Mouse (Mus musculus): Measurements from ENCODE around the gene Gbf1. TPM values are rescaled to one million over a fixed set of nuclear protein-coding genes. Genes with fewer than 3 reads are reported as not detected.

Gbf1 gene
- polyA plus RNA-seq, 1 experiment from 2014 or later: 60.4 TPM

- Histone ChIP-seq H3K4me2 (ENCODE audit: low read depth, low read length) (no peak overlapping the region), H3K27ac (replicated peaks; ENCODE audit: low read depth, low read length) (no peak overlapping the region), H3K4me1 (ENCODE audit: control insufficient read depth, insufficient read depth, low read length) (no peaks in the 10 kb centered on the region), H3K27me3 (replicated peaks; ENCODE audit: control insufficient read depth, insufficient read depth, low read length) (no peaks in the 10 kb centered on the region), H3K4me3 (ENCODE audit: low read depth, low read length) (no peak overlapping the region), H3K36me3 (ENCODE audit: control insufficient read depth, insufficient read depth, low read length) (peaks cover 61% of the 10 kb centered on the region), H3K9me3 (ENCODE audit: control insufficient read depth, low read length) (no peaks in the 10 kb centered on the region), H3K9ac (ENCODE audit: low read depth, low read length) (no peak overlapping the region)
- DNase-seq (ENCODE audit: low spot score) (no peak), ATAC-seq (ENCODE audit: low read depth) (no peak)
- WGBS: 96% methylated on average over 6 of the region's 6 CpGs
These were observed 133.7 kb downstream of the Gbf1 start for GRCm38 (mm10) chr19:46286047-46286446.

- ATAC-seq (ENCODE audit: low read depth): no peak
- Histone ChIP-seq H3K4me1 (ENCODE audit: control insufficient read depth, insufficient read depth, low read length) (no peaks in the 10 kb centered on the region), H3K4me3 (ENCODE audit: low read depth, low read length) (no peak overlapping the region), H3K9me3 (ENCODE audit: control insufficient read depth, low read length) (no peaks in the 10 kb centered on the region), H3K27ac (replicated peaks; ENCODE audit: low read depth, low read length) (no peak overlapping the region), H3K4me2 (ENCODE audit: low read depth, low read length) (no peak overlapping the region), H3K36me3 (ENCODE audit: control insufficient read depth, insufficient read depth, low read length) (peaks cover 52% of the 10 kb centered on the region), H3K9ac (ENCODE audit: low read depth, low read length) (no peak overlapping the region), H3K27me3 (replicated peaks; ENCODE audit: control insufficient read depth, insufficient read depth, low read length) (no peaks in the 10 kb centered on the region)
- DNase-seq (ENCODE audit: low spot score): no peak
- 89% methylated on average over 3 of the region's 3 CpGs for WGBS
These were observed 134.6 kb downstream of the Gbf1 start for GRCm38 (mm10) chr19:46286926-46287325.

- H3K4me3 ChIP-seq (ENCODE audit: low read depth, low read length): no peak overlapping the region
- H3K36me3 ChIP-seq (ENCODE audit: control insufficient read depth, insufficient read depth, low read length): peaks cover 46% of the 10 kb centered on the region
- DNase-seq (ENCODE audit: low spot score) (no peak), ATAC-seq (ENCODE audit: low read depth) (no peak)
- no peak overlapping the region for H3K4me2 ChIP-seq (ENCODE audit: low read depth, low read length)
- no peak overlapping the region for H3K9ac ChIP-seq (ENCODE audit: low read depth, low read length)
- H3K4me1 ChIP-seq (ENCODE audit: control insufficient read depth, insufficient read depth, low read length): no peaks in the 10 kb centered on the region
- no peaks in the 10 kb centered on the region for H3K9me3 ChIP-seq (ENCODE audit: control insufficient read depth, low read length)
- 90% methylated on average over 3 of the region's 3 CpGs for WGBS
- H3K27ac ChIP-seq (replicated peaks; ENCODE audit: low read depth, low read length): no peak overlapping the region
- H3K27me3 ChIP-seq (replicated peaks; ENCODE audit: control insufficient read depth, insufficient read depth, low read length): no peaks in the 10 kb centered on the region
These were observed 135.3 kb downstream of the Gbf1 start for GRCm38 (mm10) chr19:46287566-46287965.

GRCm38 (mm10) chr19:46290535-46291105 is 138.3 kb downstream of the Gbf1 start:
- no peak for DNase-seq (ENCODE audit: low spot score)
- Histone ChIP-seq H3K4me2 (ENCODE audit: low read depth, low read length) (no peak overlapping the region), H3K9ac (ENCODE audit: low read depth, low read length) (no peak overlapping the region), H3K9me3 (ENCODE audit: control insufficient read depth, low read length) (no peaks in the 10 kb centered on the region), H3K4me3 (ENCODE audit: low read depth, low read length) (no peak overlapping the region), H3K4me1 (ENCODE audit: control insufficient read depth, insufficient read depth, low read length) (no peaks in the 10 kb centered on the region), H3K27ac (replicated peaks; ENCODE audit: low read depth, low read length) (no peak overlapping the region), H3K36me3 (ENCODE audit: control insufficient read depth, insufficient read depth, low read length) (peaks cover 17% of the 10 kb centered on the region; the same call in 1 of the 2 replicates), H3K27me3 (replicated peaks; ENCODE audit: control insufficient read depth, insufficient read depth, low read length) (no peaks in the 10 kb centered on the region)
- 70% methylated on average over 12 of the region's 12 CpGs for WGBS
- no peak for ATAC-seq (ENCODE audit: low read depth)

GRCm38 (mm10) chr19:46296938-46297337 is 144.6 kb downstream of the Gbf1 start:
- H3K9me3 ChIP-seq (ENCODE audit: control insufficient read depth, low read length): no peaks in the 10 kb centered on the region
- DNase-seq (ENCODE audit: low spot score): no peak
- WGBS: 61% methylated on average over 4 of the region's 4 CpGs

GRCm38 (mm10) chr19:46300294-46301045 is 148.2 kb downstream of the Gbf1 start:
- WGBS: 39% methylated on average over 8 of the region's 8 CpGs
- no peaks in the 10 kb centered on the region for H3K36me3 ChIP-seq (ENCODE audit: control insufficient read depth, insufficient read depth, low read length)
- H3K4me3 ChIP-seq (ENCODE audit: low read depth, low read length): no peak overlapping the region
- no peak for ATAC-seq (ENCODE audit: low read depth)
- no peaks in the 10 kb centered on the region for H3K4me1 ChIP-seq (ENCODE audit: control insufficient read depth, insufficient read depth, low read length)
- H3K27ac ChIP-seq (replicated peaks; ENCODE audit: low read depth, low read length): no peak overlapping the region
- no peak overlapping the region for H3K9ac ChIP-seq (ENCODE audit: low read depth, low read length)
- H3K9me3 ChIP-seq (ENCODE audit: control insufficient read depth, low read length): no peaks in the 10 kb centered on the region
- no peak overlapping the region for H3K4me2 ChIP-seq (ENCODE audit: low read depth, low read length)
- DNase-seq (ENCODE audit: low spot score): no peak
- H3K27me3 ChIP-seq (replicated peaks; ENCODE audit: control insufficient read depth, insufficient read depth, low read length): no peaks in the 10 kb centered on the region

More at GRCm38 (mm10) chr19:46296938-46297337, 144.6 kb downstream of the Gbf1 start:
- H3K4me1 ChIP-seq (ENCODE audit: control insufficient read depth, insufficient read depth, low read length): no peaks in the 10 kb centered on the region
- H3K4me2 ChIP-seq (ENCODE audit: low read depth, low read length): no peak overlapping the region
- H3K27ac ChIP-seq (replicated peaks; ENCODE audit: low read depth, low read length): no peak overlapping the region
- no peak for ATAC-seq (ENCODE audit: low read depth)
- H3K9ac ChIP-seq (ENCODE audit: low read depth, low read length): no peak overlapping the region
- no peaks in the 10 kb centered on the region for H3K36me3 ChIP-seq (ENCODE audit: control insufficient read depth, insufficient read depth, low read length)
- no peaks in the 10 kb centered on the region for H3K27me3 ChIP-seq (replicated peaks; ENCODE audit: control insufficient read depth, insufficient read depth, low read length)
- H3K4me3 ChIP-seq (ENCODE audit: low read depth, low read length): no peak overlapping the region

- H3K27ac ChIP-seq (replicated peaks; ENCODE audit: low read depth, low read length): no peak overlapping the region
- H3K27me3 ChIP-seq (replicated peaks; ENCODE audit: control insufficient read depth, insufficient read depth, low read length): peaks cover under 1% of the 10 kb centered on the region; the same call in 1 of the 2 replicates
- no peaks in the 10 kb centered on the region for H3K36me3 ChIP-seq (ENCODE audit: control insufficient read depth, insufficient read depth, low read length)
- peaks cover 5% of the 10 kb centered on the region for H3K4me1 ChIP-seq (ENCODE audit: control insufficient read depth, insufficient read depth, low read length)
- H3K9me3 ChIP-seq (ENCODE audit: control insufficient read depth, low read length): no peaks in the 10 kb centered on the region
- no peak for ATAC-seq (ENCODE audit: low read depth)
- no peak overlapping the region for H3K4me2 ChIP-seq (ENCODE audit: low read depth, low read length)
- H3K4me3 ChIP-seq (ENCODE audit: low read depth, low read length): no peak overlapping the region
- DNase-seq (ENCODE audit: low spot score): no peak
- H3K9ac ChIP-seq (ENCODE audit: low read depth, low read length): no peak overlapping the region
- WGBS: 90% methylated on average over 4 of the region's 4 CpGs
These were observed 150.2 kb downstream of the Gbf1 start for GRCm38 (mm10) chr19:46302551-46302950.

GRCm38 (mm10) chr19:46303251-46304215 is 151.2 kb downstream of the Gbf1 start:
- ATAC-seq (ENCODE audit: low read depth): no peak
- 0 out of 2 replicates have a peak, but pooled peaks cover 2% of the 10 kb centered on the region for H3K36me3 ChIP-seq (ENCODE audit: control insufficient read depth, insufficient read depth, low read length)
- peak overlapping the region; percentile 72 for H3K4me3 ChIP-seq (ENCODE audit: low read depth, low read length)
- H3K27ac ChIP-seq (replicated peaks; ENCODE audit: low read depth, low read length): no peak overlapping the region
- peak overlapping the region; percentile 72 for H3K9ac ChIP-seq (ENCODE audit: low read depth, low read length)
- no peak for DNase-seq (ENCODE audit: low spot score)
- H3K4me1 ChIP-seq (ENCODE audit: control insufficient read depth, insufficient read depth, low read length): peaks cover 5% of the 10 kb centered on the region
- H3K4me2 ChIP-seq (ENCODE audit: low read depth, low read length): peak overlapping the region; percentile 96
- H3K9me3 ChIP-seq (ENCODE audit: control insufficient read depth, low read length): no peaks in the 10 kb centered on the region
- H3K27me3 ChIP-seq (replicated peaks; ENCODE audit: control insufficient read depth, insufficient read depth, low read length): peaks cover 9% of the 10 kb centered on the region
- 54% methylated on average over 18 of the region's 18 CpGs for WGBS
